Mouse (Mus musculus) hindbrain, postnatal 0 days (tissue): Measurements from ENCODE around the gene Necap2. TPM values are rescaled to one million over a fixed set of nuclear protein-coding genes. Genes with fewer than 3 reads are reported as not detected.

Experiments
- ATAC-seq: fragments of 200-750 bp; cut with Nextera tagmentation; 2 replicates; pipeline ENCODE4 v1.8.0; 2017; ENCODE audit warnings: mild to moderate bottlenecking, moderate TSS enrichment, moderate library complexity
- DNase-seq: peaks from one replicate; pipeline ENCODE4 v3.0.0-alpha.2; 2015; ENCODE audit warnings: low spot score
- H3K27ac ChIP-seq: fragments of 300-500 bp; sonication (generic); 2 replicates; pipeline ENCODE4 v1.5.1; 2014; ENCODE audit warnings: mild to moderate bottlenecking
- H3K27me3 ChIP-seq: fragments of 300-500 bp; sonication (generic); 2 replicates; pipeline ENCODE4 v1.6.1; 2014; ENCODE audit warnings: low read length, mixed read lengths; ENCODE audit not compliant: insufficient read depth
- H3K36me3 ChIP-seq: fragments of 300-500 bp; sonication (generic); 2 replicates; pipeline ENCODE4 v1.6.1; 2014; ENCODE audit warnings: low read length, mixed read lengths; ENCODE audit not compliant: insufficient read depth
- H3K4me1 ChIP-seq: fragments of 300-500 bp; sonication (generic); 2 replicates; pipeline ENCODE4 v1.6.1; 2014; ENCODE audit warnings: antibody characterized with exemption, low read length, mixed read lengths; ENCODE audit not compliant: insufficient read depth
- H3K4me2 ChIP-seq: fragments of 300-500 bp; sonication (generic); 2 replicates; pipeline ENCODE4 v1.6.1; 2014; ENCODE audit warnings: low read depth, mild to moderate bottlenecking, low read length, moderate library complexity, mixed read lengths
- H3K4me3 ChIP-seq: fragments of 300-500 bp; sonication (generic); 2 replicates; pipeline ENCODE4 v1.5.1; 2014; ENCODE audit warnings: low read length
- H3K9ac ChIP-seq: fragments of 300-500 bp; sonication (generic); replicated peaks from 2 replicates; pipeline ENCODE4 v1.6.1; 2014; ENCODE audit warnings: mild to moderate bottlenecking, low read length, moderate library complexity, mixed read lengths
- H3K9me3 ChIP-seq: fragments of 300-500 bp; sonication (generic); 2 replicates; pipeline ENCODE4 v1.6.1; 2016; ENCODE audit warnings: low read length, mixed read lengths
- CTCF ChIP-seq: IDR thresholded peaks from 2 replicates; pipeline ENCODE4 v1.5.1; 2016; ENCODE audit warnings: antibody characterized with exemption, control low read depth, low read depth
- WGBS: fragments of 180-500 bp; shearing (Covaris S2); extraction: QIAGEN DNeasy Blood & Tissue Kit; methylation state at CpG from one replicate; pipeline ENCODE4 v1.1.7; 2014; 5-methylcytosine and 5-hydroxymethylcytosine counted together
- polyA plus RNA-seq: library from polyadenylated mRNA; unstranded; fragments of >200 nt; fragmentation: Nextera tagmentation; extraction: Ambion mirVana; gene quantifications from 2 replicates; pipeline ENCODE4 v1.2.1, GENCODE M21; 2015
- total RNA-seq: library from RNA; depleted of rRNA; stranded (reverse); fragments of >200 nt; gene quantifications from 2 replicates; pipeline ENCODE4 v1.2.3, GENCODE M21; 2014; rRNA removed

Necap2 gene
- total RNA-seq (52.5 and 67.5 TPM in 2 replicates), polyA plus RNA-seq (51.5 and 51.8 TPM in 2 replicates)

DNA sequence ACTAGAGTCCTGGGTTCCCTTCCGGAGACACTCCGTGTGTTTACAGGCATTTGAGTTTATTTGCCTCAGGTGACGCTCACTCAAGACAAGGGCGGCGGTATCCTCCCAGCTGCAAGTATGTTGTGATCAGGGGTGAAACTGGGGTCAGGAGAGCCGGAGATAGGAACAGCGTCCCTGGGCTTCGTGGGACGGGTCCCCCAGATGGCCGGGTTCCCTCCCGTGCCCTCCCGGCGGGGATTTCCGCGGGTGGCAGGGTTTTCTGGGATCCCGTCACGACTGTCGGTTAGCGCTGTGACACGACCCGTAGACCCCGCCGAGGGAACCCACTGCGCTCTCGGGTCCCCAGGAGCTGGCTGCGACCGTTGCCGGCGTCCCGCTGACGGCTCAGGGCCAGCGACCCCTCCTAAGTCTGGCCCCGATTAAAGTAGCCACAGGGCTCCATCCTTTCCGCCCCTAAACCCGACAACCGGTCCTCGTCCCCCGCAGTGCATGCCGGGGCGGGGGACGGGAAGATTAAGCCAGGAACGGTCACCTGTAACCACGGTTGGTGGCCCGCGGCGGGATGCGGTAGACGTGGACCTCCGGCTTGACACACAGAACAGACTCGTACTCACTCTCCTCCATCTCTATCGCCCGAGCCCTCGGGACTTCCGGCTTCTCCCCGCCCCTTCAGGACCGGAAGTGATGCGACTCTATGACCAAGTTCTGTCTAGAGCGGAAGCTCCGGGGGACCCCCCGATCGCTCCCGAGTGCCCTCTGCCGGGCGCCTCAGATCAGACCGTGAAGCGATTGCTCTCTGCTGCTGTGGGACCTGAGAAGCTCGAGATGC is at the start of gene Necap2:
Gene Necap2, minus strand, starts transcription at position 677 of the 829 bp plus-strand sequence.
- peak; percentile 95 for ATAC-seq
- H3K36me3 ChIP-seq: 0 out of 2 replicates have a peak, but pooled peaks cover 8% of the 10 kb centered on the region
- H3K27ac ChIP-seq: peak within 1 kb of the TSS; percentile 65
- peak within 1 kb of the TSS; percentile 98 for H3K4me3 ChIP-seq
- peak; percentile 83 for TF ChIP-seq CTCF
- H3K9me3 ChIP-seq: no peaks in the 10 kb centered on the region
- H3K4me1 ChIP-seq: peaks cover 7% of the 10 kb centered on the region
- H3K27me3 ChIP-seq: no peaks in the 10 kb centered on the region
- H3K9ac ChIP-seq: peak within 1 kb of the TSS; percentile 97
- WGBS: under 1% methylated on average over 67 of the region's 67 CpGs
- peak within 1 kb of the TSS; percentile 97 for H3K4me2 ChIP-seq
- peak; percentile 98 for DNase-seq

DNA sequence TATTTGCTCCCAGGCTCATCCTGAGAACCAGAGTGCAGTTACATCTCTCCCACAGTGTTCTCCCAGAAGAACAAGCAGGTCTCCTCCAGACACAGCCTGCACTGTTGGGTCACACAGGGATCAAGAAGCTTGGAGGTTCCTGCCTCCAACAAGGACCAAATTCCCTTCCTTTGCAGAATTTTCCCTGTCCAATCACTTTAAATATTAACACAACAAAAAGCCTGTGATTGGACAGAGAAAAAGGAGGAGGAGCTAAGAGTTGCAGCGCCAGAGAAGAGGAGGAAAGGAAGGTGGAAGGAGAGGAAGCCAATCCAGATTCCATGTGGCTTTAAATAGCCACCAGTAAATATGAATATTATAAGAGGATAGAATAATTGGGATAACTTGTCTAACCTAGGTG is 44.9 kb upstream of the Necap2 start:
- no peaks in the 10 kb centered on the region; the same call in 1 of the 2 replicates for H3K4me1 ChIP-seq
- no peak for TF ChIP-seq CTCF

DNA sequence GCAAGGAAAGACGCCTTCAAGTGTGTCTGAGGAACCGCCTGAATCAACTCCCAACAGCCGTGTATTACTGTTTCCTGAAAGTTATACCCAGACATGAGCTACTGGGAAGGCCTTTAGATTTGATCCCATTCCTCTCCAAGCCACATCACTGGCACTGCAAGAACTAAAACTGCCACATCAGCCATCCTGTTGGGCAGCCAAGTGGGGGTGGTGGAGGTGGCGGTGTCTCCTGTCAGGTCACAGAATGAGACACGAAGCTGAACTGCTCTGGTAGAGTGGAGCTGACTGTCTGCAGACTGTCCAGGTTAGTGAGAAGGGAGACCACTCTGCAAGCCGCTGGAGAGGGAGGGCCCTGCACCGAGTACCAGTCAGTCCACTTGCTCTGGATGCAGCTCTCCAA is 44.5 kb upstream of the Necap2 start:
- ATAC-seq (no peak), DNase-seq (no peak)
- Histone ChIP-seq H3K9me3 (no peaks in the 10 kb centered on the region), H3K4me2 (no peak overlapping the region), H3K4me1 (no peaks in the 10 kb centered on the region; the same call in 1 of the 2 replicates), H3K4me3 (no peak overlapping the region), H3K36me3 (no peaks in the 10 kb centered on the region), H3K27me3 (no peaks in the 10 kb centered on the region), H3K9ac (no peak overlapping the region), H3K27ac (no peak overlapping the region)
- WGBS: 85% methylated on average over 7 of the region's 7 CpGs
- TF ChIP-seq CTCF: no peak

More for the DNA sequence above, 44.9 kb upstream of the Necap2 start:
- DNase-seq (no peak), ATAC-seq (no peak)
- H3K4me3 ChIP-seq: no peak overlapping the region
- H3K4me2 ChIP-seq: no peak overlapping the region
- 30% methylated on average over 1 of the region's 1 CpGs for WGBS
- no peaks in the 10 kb centered on the region for H3K27me3 ChIP-seq
- no peak overlapping the region for H3K9ac ChIP-seq
- H3K36me3 ChIP-seq: no peaks in the 10 kb centered on the region
- H3K27ac ChIP-seq: no peak overlapping the region
- no peaks in the 10 kb centered on the region for H3K9me3 ChIP-seq

DNA sequence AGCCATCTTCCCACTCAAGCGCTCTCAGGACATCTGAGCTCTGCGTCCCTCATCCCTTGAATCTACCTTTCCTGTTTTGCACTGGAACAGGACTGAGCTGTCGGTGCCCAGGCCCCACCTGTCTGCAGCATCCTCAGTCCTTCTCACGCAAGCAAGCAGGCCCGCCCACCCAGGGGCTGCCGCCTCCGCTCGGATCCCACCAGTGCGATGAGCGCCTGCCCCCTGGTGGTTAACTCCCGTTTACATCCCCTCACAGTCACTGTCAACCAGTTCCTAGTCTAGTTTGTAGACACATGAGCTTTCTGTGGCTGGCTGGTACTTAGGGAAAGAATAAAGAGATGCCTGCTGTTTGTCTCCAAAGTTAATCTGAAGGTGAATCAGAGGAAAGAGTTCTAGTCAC is 42.5 kb upstream of the Necap2 start:
- no peak overlapping the region; the same call in 1 of the 2 replicates for H3K4me2 ChIP-seq
- no peak overlapping the region for H3K27ac ChIP-seq
- DNase-seq: peak; percentile 89
- peak; percentile 90 for TF ChIP-seq CTCF
- peaks cover 14% of the 10 kb centered on the region; the same call in 1 of the 2 replicates for H3K36me3 ChIP-seq
- H3K4me3 ChIP-seq: no peak overlapping the region
- WGBS: 23% methylated on average over 11 of the region's 11 CpGs
- peak; percentile 78 for ATAC-seq
- H3K27me3 ChIP-seq: no peaks in the 10 kb centered on the region
- H3K4me1 ChIP-seq: no peaks in the 10 kb centered on the region; the same call in 1 of the 2 replicates
- no peak overlapping the region for H3K9ac ChIP-seq
- no peaks in the 10 kb centered on the region for H3K9me3 ChIP-seq

DNA sequence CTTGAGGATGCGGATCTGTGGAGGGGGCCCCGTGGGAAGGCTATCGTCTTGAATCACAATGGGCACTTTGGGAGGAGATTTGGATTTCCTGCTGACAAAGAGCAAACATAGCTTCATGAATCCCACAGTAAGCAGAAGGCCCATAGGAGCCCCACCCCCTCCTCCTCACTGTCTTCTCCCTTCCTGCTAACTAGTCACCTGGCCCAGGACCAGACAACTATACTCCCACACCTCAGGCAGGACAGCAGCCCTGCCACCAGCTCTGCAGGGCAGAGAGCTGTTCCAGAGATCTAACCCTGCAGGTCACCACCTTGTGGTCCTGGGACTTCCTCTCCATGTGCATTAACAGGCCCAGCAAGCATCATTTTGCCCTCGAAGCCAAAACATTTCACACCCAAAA is 40.5 kb upstream of the Necap2 start:
- Histone ChIP-seq H3K4me3 (no peak overlapping the region), H3K27me3 (no peaks in the 10 kb centered on the region), H3K27ac (peak overlapping the region; percentile 36; the same call in 1 of the 2 replicates), H3K9me3 (no peaks in the 10 kb centered on the region), H3K4me1 (no peaks in the 10 kb centered on the region; the same call in 1 of the 2 replicates), H3K4me2 (no peak overlapping the region), H3K36me3 (peaks cover 22% of the 10 kb centered on the region; the same call in 1 of the 2 replicates), H3K9ac (0 out of 2 replicates have a peak overlapping the region, but pooled peaks have one; percentile 13)
- DNase-seq: no peak
- ATAC-seq: no peak
- 61% methylated on average over 4 of the region's 4 CpGs for WGBS
- TF ChIP-seq CTCF: no peak

DNA sequence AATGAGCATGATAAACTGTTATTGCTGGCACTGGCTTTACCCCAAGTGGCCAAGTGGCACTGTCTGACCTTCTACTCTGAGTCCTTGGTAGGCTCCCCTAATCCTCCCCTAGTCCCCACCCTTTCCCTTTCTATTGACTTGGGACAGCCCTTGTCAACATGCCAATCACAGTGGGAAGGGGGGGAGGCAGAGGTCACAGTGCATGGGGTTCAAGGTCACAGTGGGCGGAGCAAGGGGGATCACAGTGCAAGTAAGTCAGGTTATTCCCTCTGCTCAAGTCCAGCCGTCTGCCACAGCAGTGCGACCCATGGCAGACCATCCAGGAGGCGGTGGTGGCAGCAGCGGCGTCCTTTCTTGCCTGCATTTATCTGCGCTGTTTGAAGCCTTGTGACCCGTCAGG is 37.2 kb upstream of the Necap2 start:
- DNase-seq: no peak
- Histone ChIP-seq H3K9ac (no peak overlapping the region), H3K36me3 (peaks cover 26% of the 10 kb centered on the region; the same call in 1 of the 2 replicates), H3K9me3 (no peaks in the 10 kb centered on the region), H3K27ac (peak overlapping the region; percentile 83; the same call in 1 of the 2 replicates), H3K27me3 (no peaks in the 10 kb centered on the region), H3K4me2 (no peak overlapping the region), H3K4me3 (no peak overlapping the region), H3K4me1 (no peaks in the 10 kb centered on the region; the same call in 1 of the 2 replicates)
- ATAC-seq: no peak
- no peak for TF ChIP-seq CTCF
- WGBS: 65% methylated on average over 8 of the region's 8 CpGs
